Mouse (Mus musculus) mature B cell (primary cell): Measurements from ENCODE around the gene Snx17.

Experiments
- in situ Hi-C: fragments of 300-500 bp; cut with MboI; formaldehyde crosslinking; loops from 2 replicates; pipeline ENCODE4 v1.14.3; 2019

The Snx17 gene

DNA sequence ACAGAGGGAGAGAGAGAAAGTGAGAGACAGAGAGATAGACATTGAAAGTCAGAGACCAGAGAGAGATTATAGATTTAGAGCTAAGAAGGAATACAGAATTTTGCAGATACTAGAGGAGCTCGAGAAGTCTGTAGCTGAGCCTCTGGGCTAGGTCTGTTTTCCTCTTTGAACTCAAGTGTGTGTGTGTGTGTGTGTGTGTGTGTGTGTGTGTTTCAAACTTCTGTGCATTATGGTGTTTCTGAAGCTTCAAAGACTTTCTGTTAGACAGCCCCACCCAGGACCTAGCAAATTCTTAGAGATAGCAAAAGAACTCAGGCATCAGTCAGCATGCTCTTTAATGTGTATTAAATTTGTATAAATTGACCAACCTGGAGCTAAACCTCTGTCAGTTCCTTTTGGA lies 33.6 kb downstream of the Snx17 start:
- in situ Hi-C loops: no loop called here

DNA sequence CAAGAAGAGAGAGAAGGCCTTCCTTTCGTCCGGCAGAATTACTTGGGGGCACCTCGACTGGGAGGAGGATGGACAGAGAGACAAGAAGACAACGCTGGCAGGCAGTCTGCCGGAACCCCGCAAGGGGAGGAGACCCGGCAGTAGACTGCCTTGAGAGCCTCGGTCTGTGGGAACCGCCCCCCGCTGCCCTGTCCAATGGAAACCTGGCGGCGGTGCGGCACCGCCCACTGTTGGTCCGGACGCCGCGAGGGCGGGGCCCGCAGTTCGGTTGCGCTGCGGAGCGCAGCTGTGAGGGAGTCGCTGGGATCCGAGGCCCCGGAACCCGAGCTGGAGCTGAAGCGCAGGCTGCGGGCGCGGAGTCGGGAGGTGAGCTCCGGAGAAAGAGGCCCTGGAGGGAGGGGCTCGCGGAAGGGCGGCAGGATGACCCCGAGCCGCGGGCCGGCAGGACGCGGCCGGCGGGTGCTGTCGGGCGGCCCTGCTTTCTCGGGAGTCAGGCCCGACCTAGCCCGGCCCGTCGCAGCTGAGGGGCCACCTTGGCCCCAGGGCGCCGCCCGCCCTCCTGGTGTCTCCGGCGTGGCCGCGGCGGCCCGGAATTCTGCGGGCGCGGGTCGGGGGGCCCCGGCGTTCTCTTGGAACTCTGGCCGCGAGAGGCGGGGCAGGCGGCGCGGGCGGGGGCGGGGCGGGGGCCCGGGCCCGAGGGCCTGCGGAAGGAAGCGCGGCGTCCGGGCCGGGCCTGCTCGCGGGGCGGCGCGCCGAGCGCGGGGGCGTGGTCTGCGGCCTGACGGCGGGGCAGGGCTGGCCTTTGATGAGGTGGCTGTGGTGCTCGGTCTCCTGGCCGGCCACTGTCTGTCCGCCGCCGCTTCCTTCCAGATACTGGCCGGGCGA lies 47.9 kb downstream of the Snx17 start, which contains the start of the genes Nrbp1 and Gm9970:
Nrbp1 (plus strand) TSS at position 228 of the 885 bp plus-strand sequence.
Gm9970 (minus strand) TSS at position 596 of the 885 bp plus-strand sequence.
- in situ Hi-C loops: no loop called here

DNA sequence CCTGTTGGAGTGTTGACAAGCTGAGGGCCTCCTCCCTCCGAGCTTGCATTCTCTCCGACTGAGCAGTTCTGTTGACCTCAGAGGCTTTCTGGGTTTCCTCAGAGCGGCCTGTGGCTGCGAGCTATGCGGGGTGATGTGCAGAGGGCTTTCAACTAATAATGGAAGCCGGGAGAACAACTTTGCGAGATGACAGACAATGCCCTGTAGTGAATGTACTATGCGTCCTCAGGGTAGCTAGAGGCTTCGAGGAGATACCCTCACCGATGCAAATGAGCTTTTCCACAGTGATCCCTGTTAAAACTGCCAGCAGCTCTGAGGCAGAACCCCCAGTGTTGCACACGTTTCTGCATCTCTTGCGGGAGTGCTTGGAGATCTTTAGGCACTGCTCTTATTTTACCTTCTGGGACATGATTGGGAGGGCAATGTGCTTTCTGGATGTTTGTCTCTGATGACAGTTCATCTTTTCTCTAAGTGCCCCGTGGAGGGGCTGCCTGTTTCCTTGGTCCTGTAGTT lies 48.6 kb downstream of the Snx17 start:
- in situ Hi-C loops: no loop called here

DNA sequence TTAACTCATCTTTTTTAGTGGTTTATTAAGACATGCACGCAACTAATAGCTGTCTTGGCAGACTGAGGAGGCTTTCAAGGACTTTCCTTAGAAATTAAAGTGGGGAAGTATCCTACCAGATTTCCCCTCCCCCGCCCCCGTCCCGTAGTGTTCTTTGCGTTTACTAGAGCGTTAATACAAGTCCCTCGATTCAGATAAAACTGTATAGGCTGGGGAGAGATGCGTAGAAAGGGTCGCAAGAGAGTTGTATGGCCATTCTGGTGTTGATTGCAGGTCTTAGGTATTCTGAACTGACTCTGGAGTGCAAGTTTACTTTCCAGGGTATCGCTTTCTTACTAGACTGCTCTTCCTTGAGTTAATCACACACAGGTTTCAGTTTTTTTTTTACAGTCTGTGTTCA lies 49.2 kb downstream of the Snx17 start:
- in situ Hi-C loops: no loop called here
